Mouse (Mus musculus) thymus, adult 2 months (tissue): ENCODE measurements around the gene Fto. TPM values are rescaled to one million over a fixed set of nuclear protein-coding genes. Genes with fewer than 3 reads are reported as not detected.

ENCODE experiments used
- DNase-seq: peaks from one replicate; pipeline ENCODE4 v3.0.0; 2021
- H3K27ac ChIP-seq: fragments of 200-500 bp; 2 replicates; pipeline ENCODE4 v1.5.1; 2012; ENCODE audit warnings: low read length, control low read depth; ENCODE audit not compliant: control insufficient read depth, insufficient read depth
- H3K27me3 ChIP-seq: fragments of 200-500 bp; 2 replicates; pipeline ENCODE4 v1.6.1; 2012; ENCODE audit warnings: mild to moderate bottlenecking, low read length, moderate library complexity, mixed read lengths; ENCODE audit not compliant: control insufficient read depth, insufficient read depth
- H3K36me3 ChIP-seq: fragments of 200-500 bp; 2 replicates; pipeline ENCODE4 v1.6.1; 2012; ENCODE audit warnings: mild to moderate bottlenecking, low read length, moderate library complexity; ENCODE audit not compliant: control insufficient read depth, insufficient read depth
- H3K4me1 ChIP-seq: fragments of 200-500 bp; replicated peaks from 2 replicates; pipeline ENCODE4 v1.6.1; 2012; ENCODE audit warnings: low read length; ENCODE audit not compliant: control insufficient read depth, insufficient read depth
- H3K4me3 ChIP-seq: fragments of 200-500 bp; 2 replicates; pipeline ENCODE4 v1.5.1; 2012; ENCODE audit warnings: mild to moderate bottlenecking, low read length, control low read depth, moderate library complexity; ENCODE audit not compliant: control insufficient read depth, insufficient read depth
- CTCF ChIP-seq: fragments of 200-500 bp; IDR thresholded peaks from 2 replicates; pipeline ENCODE4 v1.5.1; 2012; ENCODE audit warnings: mild to moderate bottlenecking, control low read depth, low read length, moderate library complexity, borderline replicate concordance; ENCODE audit not compliant: control insufficient read depth, poor library complexity, insufficient read depth; ENCODE audit errors: extremely low read depth
- POLR2A ChIP-seq: fragments of 200-500 bp; IDR thresholded peaks from 2 replicates; pipeline ENCODE4 v1.6.1; 2012; ENCODE audit warnings: mild to moderate bottlenecking, low read length, control low read depth, moderate library complexity; ENCODE audit not compliant: control insufficient read depth, poor library complexity, insufficient read depth; ENCODE audit errors: extremely low read depth
- WGBS: fragments of 180-500 bp; shearing (Covaris S2); methylation state at CpG from one replicate; pipeline ENCODE4 v1.1.7; 2018; 5-methylcytosine and 5-hydroxymethylcytosine counted together
- polyA plus RNA-seq: library from polyadenylated mRNA; depleted of rRNA; stranded (reverse); fragments of >200 nt; gene quantifications from 2 replicates; pipeline ENCODE4 v1.2.3, GENCODE M21; 2012

Gene Fto
- polyA plus RNA-seq, 1 experiment: 29.9 TPM

- H3K4me3 ChIP-seq: no peak overlapping the region
- H3K27me3 ChIP-seq: no peaks in the 10 kb centered on the region
- H3K36me3 ChIP-seq: no peaks in the 10 kb centered on the region
- TF ChIP-seq CTCF (no peak), POLR2A (no peak)
- H3K27ac ChIP-seq: no peak overlapping the region
- no peak for DNase-seq
- peaks cover 5% of the 10 kb centered on the region for H3K4me1 ChIP-seq
- WGBS: 93% methylated on average over 4 of the region's 4 CpGs
Observed at GRCm38 (mm10) chr8:91371995-91372394, 58.7 kb downstream of the Fto start.

- H3K4me3 ChIP-seq: no peak overlapping the region
- H3K4me1 ChIP-seq: peaks cover 5% of the 10 kb centered on the region
- 86% methylated on average over 9 of the region's 9 CpGs for WGBS
- no peaks in the 10 kb centered on the region for H3K36me3 ChIP-seq
- no peak overlapping the region for H3K27ac ChIP-seq
- TF ChIP-seq POLR2A: no peak
- TF ChIP-seq CTCF: no peak
- H3K27me3 ChIP-seq: no peaks in the 10 kb centered on the region
- DNase-seq: no peak
Observed at GRCm38 (mm10) chr8:91372780-91373577, 59.7 kb downstream of the Fto start.

GRCm38 (mm10) chr8:91375054-91375938 lies 62.0 kb downstream of the Fto start:
- TF ChIP-seq CTCF (no peak), POLR2A (no peak)
- DNase-seq: no peak
- H3K36me3 ChIP-seq: no peaks in the 10 kb centered on the region
- no peaks in the 10 kb centered on the region for H3K27me3 ChIP-seq
- peaks cover 5% of the 10 kb centered on the region for H3K4me1 ChIP-seq
- 88% methylated on average over 20 of the region's 20 CpGs for WGBS
- no peak overlapping the region for H3K4me3 ChIP-seq
- H3K27ac ChIP-seq: no peak overlapping the region

DNA sequence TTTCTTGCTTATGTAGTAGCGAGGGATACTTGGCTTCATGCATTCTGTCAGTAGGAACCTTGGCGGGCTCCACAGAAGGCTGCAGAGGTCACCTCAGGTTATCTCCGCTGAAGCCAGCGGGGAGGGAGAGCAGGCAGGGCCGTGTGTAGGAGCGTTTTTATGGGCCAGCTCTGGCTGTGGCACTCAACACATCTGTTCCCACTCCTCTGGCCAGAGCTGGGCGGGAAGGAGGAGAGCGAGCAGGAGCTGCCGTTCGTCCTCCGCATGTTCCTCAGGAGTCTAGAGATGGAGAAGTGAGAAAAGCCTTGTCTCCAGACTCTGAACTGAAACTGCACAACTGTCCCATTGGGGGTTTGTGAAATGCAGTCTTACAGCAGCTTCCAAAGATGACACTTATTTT lies 63.5 kb downstream of the Fto start:
- H3K27ac ChIP-seq: no peak overlapping the region
- no peaks in the 10 kb centered on the region for H3K36me3 ChIP-seq
- H3K4me1 ChIP-seq: peaks cover 5% of the 10 kb centered on the region
- no peaks in the 10 kb centered on the region for H3K27me3 ChIP-seq
- no peak for TF ChIP-seq CTCF
- TF ChIP-seq POLR2A: no peak
- H3K4me3 ChIP-seq: no peak overlapping the region
- DNase-seq: no peak
- 80% methylated on average over 11 of the region's 11 CpGs for WGBS

- Histone ChIP-seq H3K27ac (no peak overlapping the region), H3K4me1 (peaks cover 5% of the 10 kb centered on the region), H3K36me3 (no peaks in the 10 kb centered on the region), H3K27me3 (no peaks in the 10 kb centered on the region), H3K4me3 (no peak overlapping the region)
- no peak for DNase-seq
- WGBS: 70% methylated on average over 6 of the region's 6 CpGs
- no peak for TF ChIP-seq POLR2A
- TF ChIP-seq CTCF: no peak
Observed at GRCm38 (mm10) chr8:91377275-91377674, 64.0 kb downstream of the Fto start.

DNA sequence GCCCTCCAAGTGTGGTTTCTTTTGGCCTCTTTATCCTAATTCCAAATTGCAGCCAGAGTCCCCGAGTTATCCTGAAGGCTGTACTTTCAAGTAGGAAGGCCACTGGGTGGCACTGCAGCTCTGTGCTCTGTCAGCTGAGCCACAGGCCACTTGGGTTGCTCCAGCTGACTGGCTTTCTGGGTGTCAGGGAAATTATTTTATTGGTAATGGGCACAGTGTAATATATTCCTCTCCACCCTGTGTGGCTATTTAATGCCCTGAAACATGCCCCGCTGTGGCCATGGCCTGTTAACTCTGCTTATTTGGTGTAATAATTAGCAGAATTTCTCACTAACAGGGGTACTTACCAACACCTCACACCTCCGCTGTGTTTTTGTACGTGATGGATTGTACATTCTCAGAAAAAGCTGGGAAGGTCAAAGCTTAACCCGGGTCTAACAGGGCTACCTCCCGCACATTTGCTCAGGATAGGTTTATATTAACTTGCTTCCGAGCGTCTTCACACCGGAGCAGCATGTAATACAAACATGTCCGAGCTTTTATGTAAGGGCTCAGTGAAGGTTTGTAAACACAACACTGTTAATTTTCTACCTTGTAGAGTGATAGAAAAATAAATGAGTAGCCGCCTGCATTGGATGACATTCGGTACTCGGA lies 65.6 kb downstream of the Fto start:
- Histone ChIP-seq H3K4me3 (no peak overlapping the region), H3K27ac (no peak overlapping the region), H3K4me1 (peaks cover 5% of the 10 kb centered on the region), H3K27me3 (no peaks in the 10 kb centered on the region), H3K36me3 (no peaks in the 10 kb centered on the region)
- WGBS: 87% methylated on average over 13 of the region's 13 CpGs
- DNase-seq: peak; percentile 62
- TF ChIP-seq POLR2A (no peak), CTCF (peak; percentile 62; the same call in 1 of the 2 replicates)
